In the genomic region with DNA sequence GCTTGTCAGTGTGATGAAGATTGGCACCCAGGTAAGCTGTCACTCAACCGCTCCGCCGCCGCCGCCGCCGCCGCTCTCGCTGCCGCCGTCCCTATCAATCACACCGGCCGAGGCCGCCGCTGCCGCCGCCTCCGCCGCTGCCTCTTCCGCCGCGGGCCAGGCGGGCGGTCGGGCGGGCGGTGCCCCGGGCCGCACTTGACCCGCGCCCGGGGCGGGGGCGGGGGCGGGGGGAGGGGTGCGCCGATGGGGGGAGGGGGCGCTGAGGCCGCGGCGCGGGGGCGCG, we compare ENCODE assay signal across 8 mouse cellular contexts. TPM values are rescaled to one million over a fixed set of nuclear protein-coding genes. Genes with fewer than 3 reads are reported as not detected.
DNase-seq lines count a peak whose midpoint lies in the region; ATAC-seq and TF ChIP-seq lines count a peak whose summit lies in the region.

No protein-coding gene starts in this region.

- H3K27ac ChIP-seq in gastrocnemius, adult 2 months, result peak overlapping the region; percentile 96
- H3K27ac ChIP-seq in testis, adult 2 months (ENCODE audit: control insufficient read depth, insufficient read depth, low read depth, low read length), result peak overlapping the region; percentile 96
- peak overlapping the region; percentile 98 for H3K27ac ChIP-seq in limb, embryonic 15.5 days
- H3K27ac ChIP-seq in stomach, postnatal 0 days (replicated peaks), result peak overlapping the region; percentile 98

- no peak for TF ChIP-seq CTCF in gastrocnemius, adult 2 months (IDR thresholded peaks at IDR 0.05)
- no peak for TF ChIP-seq CTCF in testis, adult 2 months (IDR thresholded peaks at IDR 0.05; ENCODE audit: control insufficient read depth, insufficient read depth, insufficient replicate concordance, low read depth, low read length)
- TF ChIP-seq CTCF in stomach, postnatal 0 days (IDR thresholded peaks at IDR 0.05; ENCODE audit: low read depth), result no peak

- intact Hi-C loops in gastrocnemius, adult 2 months (cut with DNase I), result loop anchor here (2.0 to 5.0 kb wide), 3 partner anchors 44 to 93 kb away; partner anchors contain the start of genes Ndufv3 and U2af1

- H3K4me1 ChIP-seq in testis, adult 2 months (ENCODE audit: control insufficient read depth, insufficient read depth, low read length), result peaks cover 15% of the 10 kb centered on the region
- peaks cover 37% of the 10 kb centered on the region for H3K4me1 ChIP-seq in limb, embryonic 15.5 days
- peaks cover 9% of the 10 kb centered on the region for H3K4me1 ChIP-seq in stomach, postnatal 0 days (replicated peaks; ENCODE audit: control insufficient read depth, insufficient read depth)

- no peak for TF ChIP-seq EP300 in stomach, postnatal 0 days (optimal IDR thresholded peaks at IDR 0.05)

- 0% methylated on average over 19 of the region's 44 CpGs for WGBS in limb, embryonic 15.5 days
- WGBS in stomach, postnatal 0 days, result 9% methylated on average over 11 of the region's 44 CpGs

- no peaks in the 10 kb centered on the region for H3K36me3 ChIP-seq in testis, adult 2 months (ENCODE audit: control insufficient read depth, insufficient read depth, low read length)
- H3K36me3 ChIP-seq in limb, embryonic 15.5 days, result no peaks in the 10 kb centered on the region
- H3K36me3 ChIP-seq in stomach, postnatal 0 days (ENCODE audit: control insufficient read depth, insufficient read depth, low read length), result no peaks in the 10 kb centered on the region

- no peak for TF ChIP-seq POLR2A in testis, adult 2 months (IDR thresholded peaks at IDR 0.05; ENCODE audit: control insufficient read depth, low read depth, low read length)

- DNase-seq in gastrocnemius, adult 2 months, result no peak
- DNase-seq in gastrocnemius, adult 8-10 months (ENCODE audit: low spot score in 2 of 2), result no peak
- DNase-seq in testis, postnatal 14 days (ENCODE audit: low spot score), result no peak
- DNase-seq in stomach, postnatal 0 days (ENCODE audit: low spot score), result no peak
- DNase-seq in layer of hippocampus, adult 11-12 months (ENCODE audit: low spot score), result no peak

- no peak; the same call in 1 of the 2 replicates for ATAC-seq in limb, embryonic 15.5 days (ENCODE audit: insufficient number of reproducible peaks, low FRiP score, low TSS enrichment, low read depth)
- ATAC-seq in stomach, postnatal 0 days (ENCODE audit: low FRiP score, low TSS enrichment), result no peak
- ATAC-seq in erythroid progenitor cell, adult 5-6 weeks (replicated peaks; ENCODE audit: low FRiP score, poor library complexity, severe bottlenecking), result no peak

- peak overlapping the region; percentile 94 for H3K4me3 ChIP-seq in gastrocnemius, adult 2 months
- H3K4me3 ChIP-seq in testis, adult 2 months (ENCODE audit: control insufficient read depth, low read depth, low read length), result peak overlapping the region; percentile 99
- H3K4me3 ChIP-seq in limb, embryonic 15.5 days, result peak overlapping the region; percentile 87
- H3K4me3 ChIP-seq in stomach, postnatal 0 days (ENCODE audit: low read depth, low read length), result peak overlapping the region; percentile 72

- H3K9me3 ChIP-seq in limb, embryonic 15.5 days, result no peaks in the 10 kb centered on the region
- H3K9me3 ChIP-seq in stomach, postnatal 0 days (ENCODE audit: control insufficient read depth, low read length), result no peaks in the 10 kb centered on the region

- H3K9ac ChIP-seq in limb, embryonic 15.5 days, result peak overlapping the region; percentile 87
- peak overlapping the region; percentile 94 for H3K9ac ChIP-seq in stomach, postnatal 0 days (ENCODE audit: low read length)

- no peaks in the 10 kb centered on the region for H3K27me3 ChIP-seq in testis, adult 2 months (ENCODE audit: control insufficient read depth, insufficient read depth, low read length)
- H3K27me3 ChIP-seq in limb, embryonic 15.5 days, result no peaks in the 10 kb centered on the region
- H3K27me3 ChIP-seq in stomach, postnatal 0 days (ENCODE audit: control insufficient read depth, insufficient read depth, low read length), result no peaks in the 10 kb centered on the region

- H3K4me2 ChIP-seq in limb, embryonic 15.5 days, result peak overlapping the region; percentile 74
- peak overlapping the region; percentile 72 for H3K4me2 ChIP-seq in stomach, postnatal 0 days (replicated peaks; ENCODE audit: low read depth)

RNA-seq across cellular contexts. Expression of gene Pknox1, which starts 0.3 kb away (rescaled TPM):
- total RNA-seq in gastrocnemius, adult 2 months (2021), result 1 to 10 TPM; 7.0 to 7.1 TPM
- total RNA-seq in gastrocnemius, adult 8-10 months (2022), result 10 to 100 TPM in 1 of 4 experiments, 1 to 10 TPM in 3; 5.6 to 10.3 (median 7.2) TPM
- 53.9 and 55.7 TPM in 2 replicates for polyA plus RNA-seq in testis, adult 2 months (2012; rRNA removed)
- polyA plus RNA-seq in limb, embryonic 15.5 days (2015; fragmentation: Nextera tagmentation; extraction: Ambion mirVana), result 30.8 and 32.2 TPM in 2 replicates
- polyA plus RNA-seq in stomach, postnatal 0 days (2015; fragmentation: Nextera tagmentation; extraction: Ambion mirVana), result 9.5 and 9.8 TPM in 2 replicates
- 21.4 and 24.1 TPM in 2 replicates for total RNA-seq in erythroid progenitor cell, adult 5-6 weeks (2015; ENCODE audit: low replicate concordance)
- 26.2 and 33.1 TPM in 2 replicates for total RNA-seq in erythroid progenitor cell, adult 5-6 weeks (2017; ENCODE audit: low replicate concordance)

RNA-seq across cellular contexts. Expression of gene Ndufv3, which starts 44.9 kb away (rescaled TPM):
- total RNA-seq in gastrocnemius, adult 2 months (2021), result 100 to 1,000 TPM; 451 to 524 TPM
- total RNA-seq in gastrocnemius, adult 8-10 months (2022), result 100 to 1,000 TPM; 461 to 515 (median 488) TPM
- 59.9 and 64.9 TPM in 2 replicates for polyA plus RNA-seq in testis, adult 2 months (2012; rRNA removed)
- polyA plus RNA-seq in limb, embryonic 15.5 days (2015; fragmentation: Nextera tagmentation; extraction: Ambion mirVana), result 251 and 280 TPM in 2 replicates
- 334 and 344 TPM in 2 replicates for polyA plus RNA-seq in stomach, postnatal 0 days (2015; fragmentation: Nextera tagmentation; extraction: Ambion mirVana)
- 30.6 and 51.6 TPM in 2 replicates for total RNA-seq in erythroid progenitor cell, adult 5-6 weeks (2015; ENCODE audit: low replicate concordance)
- total RNA-seq in erythroid progenitor cell, adult 5-6 weeks (2017; ENCODE audit: low replicate concordance), result 54.4 and 57.5 TPM in 2 replicates

RNA-seq across cellular contexts. Expression of gene Wdr4, which starts 45.0 kb away (rescaled TPM):
- 1 to 10 TPM; 4.3 to 7.7 TPM for total RNA-seq in gastrocnemius, adult 2 months (2021)
- 1 to 10 TPM; 5.4 to 6.6 (median 5.7) TPM for total RNA-seq in gastrocnemius, adult 8-10 months (2022)
- 14.7 and 15.3 TPM in 2 replicates for polyA plus RNA-seq in testis, adult 2 months (2012; rRNA removed)
- 33.8 and 35.2 TPM in 2 replicates for polyA plus RNA-seq in limb, embryonic 15.5 days (2015; fragmentation: Nextera tagmentation; extraction: Ambion mirVana)
- 14.9 and 15.6 TPM in 2 replicates for polyA plus RNA-seq in stomach, postnatal 0 days (2015; fragmentation: Nextera tagmentation; extraction: Ambion mirVana)
- 2.5 and 8.3 TPM in 2 replicates for total RNA-seq in erythroid progenitor cell, adult 5-6 weeks (2015; ENCODE audit: low replicate concordance)
- 1.8 and 2.4 TPM in 2 replicates for total RNA-seq in erythroid progenitor cell, adult 5-6 weeks (2017; ENCODE audit: low replicate concordance)

Comparison
In these comparisons a context has a peak if more than half of its experiments do, and no peak if none do; other contexts are left out.
1. RNA of gene Ndufv3, which starts 44.9 kb away (total RNA-seq): 451 to 524 TPM in gastrocnemius, adult 2 months and 461 to 515 TPM in gastrocnemius, adult 8-10 months; 30.6 to 57.5 TPM in erythroid progenitor cell, adult 5-6 weeks; every median in the first group is over 4 times any median in the second.
2. Peak in every context shown above with its lines, with median percentiles within 50 percentile points of each other: H3K27ac ChIP-seq and H3K4me3 ChIP-seq.